Mouse (Mus musculus) bone marrow macrophage, adult 2 months (primary cell): ENCODE measurements around the gene Gm14226. TPM values are rescaled to one million over a fixed set of nuclear protein-coding genes. Genes with fewer than 3 reads are reported as not detected.
A peak's percentile ranks its signal among the peaks of the same experiment; 100 is the strongest.

Experiments
- H3K27ac ChIP-seq: 2 replicates; pipeline ENCODE4 v1.5.1; 2012; ENCODE audit warnings: low read depth, low read length; ENCODE audit not compliant: insufficient read depth
- H3K4me1 ChIP-seq: 2 replicates; pipeline ENCODE4 v1.6.1; 2012; ENCODE audit warnings: low read length; ENCODE audit not compliant: control insufficient read depth, insufficient read depth
- H3K4me3 ChIP-seq: 2 replicates; pipeline ENCODE4 v1.5.1; 2012; ENCODE audit warnings: mild to moderate bottlenecking, low read length, moderate library complexity; ENCODE audit not compliant: insufficient read depth
- CTCF ChIP-seq: IDR thresholded peaks from 2 replicates; pipeline ENCODE4 v1.5.1; 2012; ENCODE audit warnings: low read depth, mild to moderate bottlenecking, low read length, moderate library complexity
- POLR2A ChIP-seq: IDR thresholded peaks from 2 replicates; pipeline ENCODE4 v1.6.1; 2012; ENCODE audit warnings: mild to moderate bottlenecking, low read depth, low read length, borderline replicate concordance
- polyA plus RNA-seq: library from polyadenylated mRNA; stranded (reverse); fragments of >200 nt; gene quantifications from 2 replicates; pipeline ENCODE4 v1.2.4, GENCODE M21; 2012; ENCODE audit not compliant: missing spikeins, insufficient read depth, insufficient read length

The Gm14226 gene
- polyA plus RNA-seq, 1 experiment = not detected

GRCm38 (mm10) chr2:155072353-155073145 lies 54.5 kb downstream of the Gm14226 start:
- no peak for TF ChIP-seq POLR2A
- H3K27ac ChIP-seq = no peak overlapping the region
- H3K4me1 ChIP-seq = peaks cover 35% of the 10 kb centered on the region
- H3K4me3 ChIP-seq = no peak overlapping the region

- peak overlapping the region; percentile 94 for H3K4me3 ChIP-seq
- no peak overlapping the region for H3K27ac ChIP-seq
- no peak for TF ChIP-seq POLR2A
- no peak for TF ChIP-seq CTCF
- H3K4me1 ChIP-seq = peaks cover 35% of the 10 kb centered on the region
Observed at GRCm38 (mm10) chr2:155073347-155073746, 55.3 kb downstream of the Gm14226 start.

GRCm38 (mm10) chr2:155073978-155074765 lies 56.1 kb downstream of the Gm14226 start, which contains the start of gene Ahcy:
TSS of gene Ahcy (minus strand) at chr2:155074497.
- TF ChIP-seq CTCF = no peak
- 0 out of 2 replicates have a peak, but pooled peaks have one; percentile 57 for TF ChIP-seq POLR2A
- Histone ChIP-seq H3K4me3 (peak within 1 kb of the TSS; percentile 94), H3K4me1 (peaks cover 35% of the 10 kb centered on the region), H3K27ac (peak within 1 kb of the TSS; percentile 37; the same call in 1 of the 2 replicates)

GRCm38 (mm10) chr2:155074766-155075330 lies 56.8 kb downstream of the Gm14226 start:
- TF ChIP-seq CTCF = no peak
- TF ChIP-seq POLR2A = no peak
- H3K4me1 ChIP-seq = peaks cover 35% of the 10 kb centered on the region
- peak overlapping the region; percentile 94 for H3K4me3 ChIP-seq
- H3K27ac ChIP-seq = no peak overlapping the region

GRCm38 (mm10) chr2:155075649-155076048 lies 57.6 kb downstream of the Gm14226 start:
- Histone ChIP-seq H3K4me3 (no peak overlapping the region), H3K4me1 (peaks cover 30% of the 10 kb centered on the region), H3K27ac (no peak overlapping the region)
- TF ChIP-seq CTCF (no peak), POLR2A (no peak)

Other genes with a start within 250 kb of the Gm14226 start
- gene Gm14214, start 248.2 kb upstream of the Gm14226 start, polyA plus RNA-seq = not detected in 2 replicates
- 108 and 129 TPM in 2 replicates for gene Raly, start 227.2 kb upstream of the Gm14226 start, polyA plus RNA-seq
- not detected in 2 replicates for gene a, start 226.9 kb upstream of the Gm14226 start, polyA plus RNA-seq
- 53.3 and 55.4 TPM in 2 replicates for gene Eif2s2, start 125.3 kb upstream of the Gm14226 start, polyA plus RNA-seq
- gene Ahcy, start 56.2 kb downstream of the Gm14226 start, polyA plus RNA-seq = 3.6 and 7.8 TPM in 2 replicates
- 46.5 and 52.1 TPM in 2 replicates for gene Itch, start 115.2 kb downstream of the Gm14226 start, polyA plus RNA-seq
- gene Dynlrb1, start 218.3 kb downstream of the Gm14226 start, polyA plus RNA-seq = 241 and 280 TPM in 2 replicates